Comparison of ENCODE assay signal across 26 mouse cellular contexts in the genomic region with DNA sequence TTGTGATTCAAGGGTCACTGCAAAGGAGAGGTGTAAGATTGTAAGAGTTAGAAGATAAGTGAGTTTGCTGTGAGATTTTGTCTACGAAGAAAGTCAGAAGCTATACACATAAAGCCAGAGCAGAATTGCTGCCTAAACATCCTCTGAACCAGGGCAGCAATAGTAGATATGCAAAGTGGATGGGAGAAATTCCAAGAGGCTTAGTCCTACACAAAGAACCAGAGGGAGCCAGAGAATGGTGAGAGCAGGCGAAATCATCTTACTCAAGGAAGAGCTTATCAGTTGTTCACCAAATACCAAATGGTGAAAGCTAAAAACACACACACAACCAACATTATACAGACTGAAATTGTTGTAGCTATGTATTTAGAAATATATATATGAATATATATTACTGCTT.
"Had no signal": no experiment of that assay in that cellular context is flagged by ENCODE, and none has a peak within 500 bp of the region (broad histone marks: within the 10 kb centered on the region; RNA-seq: fewer than 3 reads in every experiment).

No protein-coding gene starts in this region.

- H3K9ac ChIP-seq: heart, embryonic 12.5 days; hindbrain, embryonic 12.5 days; hindbrain, embryonic 14.5 days; intestine, embryonic 15.5 days; limb, embryonic 12.5 days; liver, embryonic 12.5 days had no signal

- H3K27ac ChIP-seq: gastrocnemius, adult 2 months; heart, embryonic 10.5 days; hindbrain, embryonic 10.5 days; hindbrain, embryonic 12.5 days; hindbrain, embryonic 14.5 days; intestine, embryonic 15.5 days; layer of hippocampus, adult 2 months; left cerebral cortex, adult 2 months; limb, embryonic 10.5 days; limb, embryonic 12.5 days; liver, embryonic 12.5 days had no signal

- H3K36me3 ChIP-seq: heart, embryonic 10.5 days; heart, embryonic 12.5 days; hindbrain, embryonic 10.5 days; hindbrain, embryonic 12.5 days; intestine, embryonic 15.5 days; limb, embryonic 10.5 days; limb, embryonic 12.5 days; liver, embryonic 12.5 days had no signal

- H3K4me2 ChIP-seq: heart, embryonic 12.5 days; hindbrain, embryonic 12.5 days; hindbrain, embryonic 14.5 days; intestine, embryonic 15.5 days; limb, embryonic 12.5 days; liver, embryonic 12.5 days had no signal

- H3K27me3 ChIP-seq: heart, embryonic 12.5 days; hindbrain, embryonic 12.5 days; intestine, embryonic 15.5 days; limb, embryonic 12.5 days; liver, embryonic 12.5 days had no signal

- H3K4me3 ChIP-seq: gastrocnemius, adult 2 months; heart, embryonic 10.5 days; heart, embryonic 12.5 days; hindbrain, embryonic 10.5 days; hindbrain, embryonic 12.5 days; intestine, embryonic 15.5 days; layer of hippocampus, adult 2 months; left cerebral cortex, adult 2 months; limb, embryonic 10.5 days; limb, embryonic 12.5 days; liver, embryonic 12.5 days had no signal

- H3K4me1 ChIP-seq: heart, embryonic 10.5 days; heart, embryonic 12.5 days; hindbrain, embryonic 10.5 days; hindbrain, embryonic 12.5 days; intestine, embryonic 15.5 days; limb, embryonic 10.5 days; limb, embryonic 12.5 days; liver, embryonic 12.5 days had no signal

- ATAC-seq: hindbrain, embryonic 16.5 days; inflammation-experienced regulatory T-cells, adult 6 months; intestine, embryonic 15.5 days; intestine, postnatal 0 days; liver, embryonic 12.5 days had no signal

- H3K9me3 ChIP-seq: heart, embryonic 10.5 days; heart, embryonic 12.5 days; hindbrain, embryonic 10.5 days; hindbrain, embryonic 12.5 days; intestine, embryonic 15.5 days; limb, embryonic 10.5 days; limb, embryonic 12.5 days; liver, embryonic 12.5 days had no signal

- DNase-seq: gastrocnemius, adult 2 months; gastrocnemius, postnatal 10 days; gastrocnemius, postnatal 25 days; heart, adult 18-20 months; heart, postnatal 10 days; heart, postnatal 4 days; kidney, adult 18-20 months; kidney, adult 8-10 months; kidney, postnatal 10 days; kidney, postnatal 25 days; kidney, postnatal 4 days; liver had no signal
